Mouse (Mus musculus) heart, embryonic 10.5 days (tissue): Measurements from ENCODE around the gene Dbn1. TPM values are rescaled to one million over a fixed set of nuclear protein-coding genes. Genes with fewer than 3 reads are reported as not detected.

Experiments
- DNase-seq: peaks from one replicate; pipeline ENCODE4 v3.0.0-alpha.2; 2017; ENCODE audit warnings: low spot score
- H3K27ac ChIP-seq: fragments of 300-500 bp; sonication (generic); 2 replicates; pipeline ENCODE4 v1.5.1; 2016; ENCODE audit warnings: mild to moderate bottlenecking
- H3K27me3 ChIP-seq: fragments of 300-500 bp; sonication (generic); 2 replicates; pipeline ENCODE4 v1.6.1; 2016; ENCODE audit warnings: mild to moderate bottlenecking; ENCODE audit not compliant: poor library complexity, insufficient read depth, severe bottlenecking
- H3K36me3 ChIP-seq: fragments of 300-500 bp; sonication (generic); 2 replicates; pipeline ENCODE4 v1.6.1; 2016; ENCODE audit warnings: mild to moderate bottlenecking, moderate library complexity
- H3K4me1 ChIP-seq: fragments of 300-500 bp; sonication (generic); 2 replicates; pipeline ENCODE4 v1.6.1; 2016; ENCODE audit warnings: mild to moderate bottlenecking
- H3K4me3 ChIP-seq: fragments of 300-500 bp; sonication (generic); 2 replicates; pipeline ENCODE4 v1.5.1; 2016; ENCODE audit warnings: mild to moderate bottlenecking, moderate library complexity
- H3K9me3 ChIP-seq: fragments of 300-500 bp; sonication (generic); 2 replicates; pipeline ENCODE4 v1.6.1; 2016; ENCODE audit warnings: mild to moderate bottlenecking, moderate library complexity
- WGBS: fragments of 180-500 bp; shearing (Covaris S2); methylation state at CpG from one replicate; pipeline ENCODE4 v1.1.7; 2016; 5-methylcytosine and 5-hydroxymethylcytosine counted together
- polyA plus RNA-seq: library from polyadenylated mRNA; unstranded; fragments of >200 nt; fragmentation: Nextera tagmentation; extraction: Ambion mirVana; gene quantifications from 2 replicates; pipeline ENCODE4 v1.2.1, GENCODE M21; 2016

The Dbn1 gene
- polyA plus RNA-seq, 1 experiment from 2014 or later = 166 TPM

DNA sequence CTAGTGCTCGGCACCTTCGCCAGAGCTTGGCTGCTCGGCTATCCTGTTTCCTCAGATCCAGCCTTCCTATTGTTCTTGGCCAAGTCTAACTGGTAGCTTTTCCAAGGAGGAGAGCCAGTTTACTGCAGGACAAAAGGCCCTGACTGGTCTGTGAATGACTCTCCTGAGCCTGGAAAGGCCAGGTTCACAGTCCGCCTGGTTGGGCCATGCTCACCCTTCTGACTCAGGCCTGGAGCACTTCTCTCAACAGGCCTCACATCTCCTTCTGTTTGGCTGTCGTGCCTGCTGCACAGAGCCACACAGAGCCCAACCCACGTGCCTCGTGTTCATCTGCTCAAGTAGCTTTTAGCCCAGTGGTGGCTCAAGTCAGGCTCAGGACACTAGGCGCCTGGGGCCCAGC is 34.8 kb upstream of the Dbn1 start:
- H3K4me3 ChIP-seq = no peak overlapping the region
- WGBS = 58% methylated on average over 8 of the region's 8 CpGs
- H3K27me3 ChIP-seq = 0 out of 2 replicates have a peak, but pooled peaks cover 5% of the 10 kb centered on the region
- H3K36me3 ChIP-seq = 0 out of 2 replicates have a peak, but pooled peaks cover 2% of the 10 kb centered on the region
- no peak for DNase-seq
- H3K9me3 ChIP-seq = no peaks in the 10 kb centered on the region
- H3K4me1 ChIP-seq = peaks cover 14% of the 10 kb centered on the region
- peak overlapping the region; percentile 49; the same call in 1 of the 2 replicates for H3K27ac ChIP-seq

GRCm38 (mm10) chr13:55519606-55520005 is 31.7 kb upstream of the Dbn1 start:
- no peak overlapping the region for H3K27ac ChIP-seq
- peaks cover 14% of the 10 kb centered on the region for H3K27me3 ChIP-seq
- H3K4me1 ChIP-seq = peaks cover 14% of the 10 kb centered on the region
- 0 out of 2 replicates have a peak, but pooled peaks cover 2% of the 10 kb centered on the region for H3K36me3 ChIP-seq
- no peak for DNase-seq
- 74% methylated on average over 4 of the region's 4 CpGs for WGBS
- no peak overlapping the region for H3K4me3 ChIP-seq
- no peaks in the 10 kb centered on the region for H3K9me3 ChIP-seq

DNA sequence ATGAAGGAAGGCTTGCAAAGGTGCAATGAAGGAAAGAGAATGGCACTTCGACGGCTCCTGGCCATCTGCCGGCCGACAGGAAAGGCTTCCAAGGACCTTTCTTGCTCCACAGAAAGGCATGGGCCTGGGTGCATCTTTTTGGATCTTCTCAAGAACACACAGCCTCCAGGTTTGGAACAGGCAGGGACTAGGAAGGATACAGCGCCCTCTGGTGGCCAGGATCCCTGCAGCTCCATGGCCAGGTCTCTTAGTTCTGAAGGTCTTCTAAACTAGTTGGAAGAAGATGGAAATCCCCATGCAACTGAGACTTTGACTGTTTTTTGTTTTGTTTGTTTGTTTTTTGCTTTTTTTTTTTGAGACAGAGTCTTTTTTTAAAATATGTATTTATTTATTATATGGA is 29.0 kb upstream of the Dbn1 start:
- peak; percentile 92 for DNase-seq
- H3K4me1 ChIP-seq = peaks cover 12% of the 10 kb centered on the region
- H3K36me3 ChIP-seq = peaks cover 3% of the 10 kb centered on the region; the same call in 1 of the 2 replicates
- 4% methylated on average over 5 of the region's 5 CpGs for WGBS
- no peak overlapping the region for H3K27ac ChIP-seq
- H3K4me3 ChIP-seq = no peak overlapping the region
- peaks cover 16% of the 10 kb centered on the region for H3K27me3 ChIP-seq
- H3K9me3 ChIP-seq = no peaks in the 10 kb centered on the region

DNA sequence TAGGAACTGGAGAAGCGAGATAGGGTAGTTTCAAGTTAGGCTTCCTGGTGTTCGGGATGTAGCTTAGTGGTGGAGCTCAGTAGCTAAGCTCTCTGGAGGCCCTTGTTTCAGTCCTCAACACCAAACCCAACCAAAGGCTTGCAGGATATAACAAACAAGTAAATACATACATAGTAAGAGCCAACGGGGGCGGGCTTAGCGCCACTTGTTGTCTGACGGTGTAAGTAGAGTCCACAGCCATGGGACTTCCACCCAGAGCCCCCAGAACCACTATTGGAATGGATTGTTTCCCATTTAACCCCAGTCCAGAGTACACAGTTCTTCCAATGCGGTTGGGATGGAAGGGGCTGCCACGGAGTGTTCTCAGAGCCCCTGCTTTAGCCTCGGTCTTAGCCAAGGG is 25.9 kb upstream of the Dbn1 start:
- H3K27ac ChIP-seq = peak overlapping the region; percentile 98
- DNase-seq = peak; percentile 74
- H3K27me3 ChIP-seq = peaks cover 12% of the 10 kb centered on the region
- peaks cover 32% of the 10 kb centered on the region for H3K36me3 ChIP-seq
- H3K4me1 ChIP-seq = peaks cover 43% of the 10 kb centered on the region
- H3K4me3 ChIP-seq = peak overlapping the region; percentile 98
- WGBS = 22% methylated on average over 9 of the region's 9 CpGs
- no peaks in the 10 kb centered on the region for H3K9me3 ChIP-seq

DNA sequence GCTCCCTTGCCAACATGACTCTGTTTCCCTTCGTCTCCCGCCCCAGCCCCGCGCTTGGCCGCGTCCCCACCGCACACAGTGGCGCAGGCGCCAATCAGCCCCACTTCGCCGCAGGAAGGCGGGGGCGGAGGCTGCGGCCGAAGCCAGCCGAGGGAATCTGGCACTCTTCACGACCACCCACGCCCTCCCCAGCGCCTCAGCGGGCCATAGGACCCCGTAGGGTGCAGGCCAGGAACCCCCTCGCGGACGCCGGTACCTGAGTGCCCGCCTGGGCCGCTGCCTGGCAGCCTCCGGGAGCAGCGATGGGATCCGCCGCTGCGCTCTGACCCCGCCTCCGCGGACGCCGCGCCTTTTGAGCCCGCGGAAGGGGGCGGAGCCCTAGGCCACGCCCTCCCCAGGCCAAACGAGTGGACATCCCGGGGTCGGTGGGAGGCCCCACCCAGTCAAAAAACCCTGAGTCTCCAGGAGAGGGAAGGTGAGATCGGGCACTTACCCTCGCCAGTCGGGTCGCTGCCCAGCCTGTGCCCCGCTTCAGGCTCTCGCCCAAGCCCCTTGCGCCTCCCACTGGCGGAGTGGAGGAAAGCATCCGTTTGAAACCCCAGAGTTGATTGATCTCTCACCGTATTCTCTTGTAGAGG is 25.3 kb upstream of the Dbn1 start, which contains the start of gene Pdlim7:
Pdlim7 (minus strand) TSS at position 566 of the 638 bp plus-strand sequence.
- WGBS = under 1% methylated on average over 55 of the region's 55 CpGs
- peak; percentile 94 for DNase-seq
- Histone ChIP-seq H3K36me3 (peaks cover 38% of the 10 kb centered on the region), H3K27ac (peak within 1 kb of the TSS; percentile 98), H3K27me3 (peaks cover 12% of the 10 kb centered on the region), H3K4me3 (peak within 1 kb of the TSS; percentile 98), H3K9me3 (no peaks in the 10 kb centered on the region), H3K4me1 (peaks cover 49% of the 10 kb centered on the region)

DNA sequence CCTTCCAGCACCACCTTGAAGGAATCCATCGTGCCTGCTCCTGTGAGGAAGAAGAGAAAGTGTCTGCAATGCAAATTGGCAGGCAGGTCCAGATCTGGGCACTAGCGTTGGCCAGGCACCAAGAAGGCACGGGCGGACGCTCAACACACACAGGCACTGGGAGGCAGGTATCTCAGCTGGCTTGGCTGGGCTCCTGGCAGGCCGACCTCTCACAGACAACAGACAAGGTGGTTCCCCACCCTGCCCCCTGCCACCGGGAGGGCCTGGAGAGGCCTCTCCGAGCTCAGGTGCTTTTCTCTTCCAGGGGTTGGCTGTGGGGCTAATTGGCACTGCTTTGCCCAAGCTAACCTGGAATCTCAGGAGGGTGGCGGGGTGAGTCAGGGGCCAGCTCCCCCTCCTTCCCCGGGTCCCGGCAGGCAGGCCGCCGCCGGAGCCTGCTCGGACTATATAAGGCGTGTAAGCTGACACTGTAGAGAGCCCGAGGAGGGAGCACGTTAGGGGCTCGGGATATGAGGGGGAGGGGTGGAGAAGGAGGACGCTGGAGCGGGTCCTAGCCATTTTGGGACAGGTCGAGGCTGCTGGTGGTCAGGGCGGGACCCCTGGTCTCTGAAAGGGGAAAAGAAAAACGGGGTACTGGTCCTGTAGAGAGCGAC is 24.6 kb upstream of the Dbn1 start:
- H3K4me1 ChIP-seq = peaks cover 53% of the 10 kb centered on the region
- WGBS = 3% methylated on average over 25 of the region's 25 CpGs
- peak; percentile 91 for DNase-seq

DNA sequence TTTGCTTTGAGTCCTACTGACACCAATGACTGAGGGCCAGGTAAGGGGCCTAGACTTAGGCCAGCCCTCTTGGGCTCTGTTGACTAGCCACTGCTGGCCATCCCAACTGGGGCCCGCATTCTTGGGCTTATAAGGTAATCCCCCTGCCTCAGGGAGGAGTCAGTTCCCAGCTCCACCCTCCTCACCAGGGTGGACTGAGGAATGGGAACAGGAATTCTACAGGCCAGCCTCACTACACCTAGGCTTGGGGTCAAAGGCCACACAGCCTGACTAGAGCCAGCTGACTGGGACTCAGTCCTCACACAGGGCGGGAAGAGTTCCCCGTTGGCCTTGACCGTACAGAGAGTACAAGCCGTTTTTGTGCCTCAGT is 23.6 kb upstream of the Dbn1 start:
- Histone ChIP-seq H3K27me3 (peaks cover 12% of the 10 kb centered on the region), H3K4me1 (peaks cover 56% of the 10 kb centered on the region), H3K27ac (peak overlapping the region; percentile 98), H3K9me3 (no peaks in the 10 kb centered on the region), H3K36me3 (peaks cover 55% of the 10 kb centered on the region), H3K4me3 (peak overlapping the region; percentile 98)
- peak; percentile 87 for DNase-seq
- 12% methylated on average over 5 of the region's 5 CpGs for WGBS

More for the DNA sequence above, 24.6 kb upstream of the Dbn1 start:
- Histone ChIP-seq H3K27ac (peak overlapping the region; percentile 98), H3K4me3 (peak overlapping the region; percentile 98), H3K9me3 (no peaks in the 10 kb centered on the region), H3K36me3 (peaks cover 45% of the 10 kb centered on the region), H3K27me3 (peaks cover 12% of the 10 kb centered on the region)

- peak overlapping the region; percentile 98 for H3K27ac ChIP-seq
- DNase-seq = peak; percentile 95
- peaks cover 61% of the 10 kb centered on the region for H3K36me3 ChIP-seq
- no peaks in the 10 kb centered on the region for H3K9me3 ChIP-seq
- 2% methylated on average over 6 of the region's 6 CpGs for WGBS
- H3K4me3 ChIP-seq = peak overlapping the region; percentile 98
- peaks cover 12% of the 10 kb centered on the region for H3K27me3 ChIP-seq
- H3K4me1 ChIP-seq = peaks cover 58% of the 10 kb centered on the region
These were observed 23.0 kb upstream of the Dbn1 start for GRCm38 (mm10) chr13:55510668-55511491.

- peaks cover 67% of the 10 kb centered on the region for H3K36me3 ChIP-seq
- no peaks in the 10 kb centered on the region for H3K9me3 ChIP-seq
- peak overlapping the region; percentile 98 for H3K4me3 ChIP-seq
- DNase-seq = no peak
- H3K27me3 ChIP-seq = peaks cover 11% of the 10 kb centered on the region
- 22% methylated on average over 3 of the region's 3 CpGs for WGBS
- H3K27ac ChIP-seq = peak overlapping the region; percentile 98
- H3K4me1 ChIP-seq = peaks cover 60% of the 10 kb centered on the region
These were observed 22.4 kb upstream of the Dbn1 start for GRCm38 (mm10) chr13:55510332-55510667.

GRCm38 (mm10) chr13:55508531-55508930 is 20.6 kb upstream of the Dbn1 start:
- no peak for DNase-seq
- Histone ChIP-seq H3K4me3 (no peak overlapping the region), H3K9me3 (no peaks in the 10 kb centered on the region), H3K27ac (no peak overlapping the region), H3K27me3 (peaks cover 3% of the 10 kb centered on the region; the same call in 1 of the 2 replicates), H3K36me3 (peaks cover 85% of the 10 kb centered on the region), H3K4me1 (peaks cover 61% of the 10 kb centered on the region)
- 88% methylated on average over 10 of the region's 10 CpGs for WGBS

- Histone ChIP-seq H3K27me3 (peaks cover 3% of the 10 kb centered on the region; the same call in 1 of the 2 replicates), H3K36me3 (peaks cover 91% of the 10 kb centered on the region), H3K9me3 (no peaks in the 10 kb centered on the region), H3K4me3 (no peak overlapping the region), H3K4me1 (peaks cover 60% of the 10 kb centered on the region), H3K27ac (no peak overlapping the region)
- 78% methylated on average over 11 of the region's 11 CpGs for WGBS
- no peak for DNase-seq
These were observed 20.0 kb upstream of the Dbn1 start for GRCm38 (mm10) chr13:55507877-55508276.

DNA sequence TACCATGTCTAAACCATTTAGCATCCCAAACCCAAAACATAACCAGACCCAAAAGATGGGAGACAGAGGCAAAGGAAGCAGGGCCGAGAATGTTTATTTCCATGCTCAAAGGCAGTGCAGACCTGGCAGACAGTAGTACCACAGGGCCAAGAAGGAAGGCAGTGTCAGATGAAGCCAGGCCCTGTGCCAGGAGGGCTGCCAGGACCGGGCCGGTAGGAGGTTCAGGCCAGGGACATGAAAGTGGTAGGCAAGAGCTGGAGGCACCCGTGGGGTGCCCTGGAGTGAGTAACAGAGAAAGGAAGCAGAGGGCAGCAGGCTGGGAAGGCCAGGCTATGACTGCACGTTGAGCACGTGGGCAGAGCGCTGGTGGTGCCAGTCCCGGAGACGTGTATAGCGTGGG is 18.8 kb upstream of the Dbn1 start:
- DNase-seq = no peak
- H3K4me3 ChIP-seq = no peak overlapping the region
- H3K27me3 ChIP-seq = peaks cover 3% of the 10 kb centered on the region; the same call in 1 of the 2 replicates
- no peak overlapping the region for H3K27ac ChIP-seq
- peaks cover 97% of the 10 kb centered on the region for H3K36me3 ChIP-seq
- WGBS = 94% methylated on average over 10 of the region's 10 CpGs
- H3K9me3 ChIP-seq = no peaks in the 10 kb centered on the region
- peaks cover 50% of the 10 kb centered on the region for H3K4me1 ChIP-seq

DNA sequence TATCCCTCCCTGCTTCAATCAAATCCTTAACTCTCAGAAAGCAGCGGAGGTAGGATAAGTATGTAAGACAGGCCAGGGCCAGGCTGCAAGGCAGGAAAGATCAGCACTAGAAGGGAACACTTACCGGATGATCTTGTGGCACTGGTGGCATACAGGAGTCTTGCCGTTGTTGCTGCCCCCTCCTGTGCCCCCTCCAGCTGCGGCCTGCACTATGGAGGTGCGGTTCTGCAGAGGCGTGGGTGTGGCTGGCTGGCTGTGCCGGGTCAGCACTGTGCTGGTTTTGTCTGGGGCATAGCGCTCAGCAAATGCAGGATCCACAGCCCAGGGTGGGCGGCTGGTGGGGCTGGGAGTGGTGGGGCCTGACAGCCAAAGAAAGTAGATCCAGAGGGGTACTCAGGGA is 17.9 kb upstream of the Dbn1 start:
- Histone ChIP-seq H3K9me3 (no peaks in the 10 kb centered on the region), H3K36me3 (peaks cover 97% of the 10 kb centered on the region), H3K4me1 (peaks cover 41% of the 10 kb centered on the region), H3K27me3 (peaks cover 3% of the 10 kb centered on the region; the same call in 1 of the 2 replicates), H3K27ac (no peak overlapping the region), H3K4me3 (no peak overlapping the region)
- WGBS = 89% methylated on average over 9 of the region's 9 CpGs
- no peak for DNase-seq
